Comparison of ENCODE assay signal across 10 mouse cellular contexts in the genomic region with DNA sequence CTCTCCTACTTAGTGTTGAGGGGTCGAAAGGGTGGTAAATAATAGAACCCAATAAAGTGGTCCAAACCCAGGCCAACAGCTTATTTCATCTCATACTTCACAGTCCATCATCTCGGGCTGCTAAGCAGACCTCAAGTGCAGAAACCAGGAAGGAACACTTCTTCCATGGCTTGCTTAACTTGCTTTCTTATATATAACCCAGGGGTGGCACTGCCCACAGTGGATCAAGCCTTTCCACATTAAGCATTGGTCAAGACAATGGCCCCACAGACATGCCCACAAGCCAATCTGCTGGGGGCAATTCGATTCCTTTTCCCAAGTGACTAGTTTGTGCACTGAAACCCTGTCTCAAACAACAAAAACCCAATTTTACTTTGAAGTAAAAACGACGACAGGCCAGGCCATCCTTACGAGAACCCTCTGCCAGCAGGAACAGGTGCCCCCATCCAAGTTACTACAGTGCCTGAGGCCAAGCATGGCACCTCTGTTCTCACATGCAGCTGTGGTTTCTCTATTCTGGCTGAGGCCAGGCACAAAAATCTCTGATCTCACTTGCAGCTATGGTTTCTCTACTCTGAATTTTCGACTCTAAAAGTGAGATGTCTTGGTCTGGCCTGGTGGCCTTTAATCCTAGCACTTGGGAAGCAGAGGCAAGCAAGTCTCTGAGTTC.
A peak's percentile ranks its signal among the peaks of the same experiment; 100 is the strongest.
DNase-seq lines count a peak whose midpoint lies in the region; ATAC-seq and TF ChIP-seq lines count a peak whose summit lies in the region.
"Had no signal": no experiment of that assay in that cellular context is flagged by ENCODE, and none has a peak within 500 bp of the region (broad histone marks: within the 10 kb centered on the region; RNA-seq: fewer than 3 reads in every experiment).

No protein-coding gene starts in this region.

- no peaks in the 10 kb centered on the region for H3K27me3 ChIP-seq in liver, adult 2 months (ENCODE audit: control insufficient read depth, insufficient read depth, low read length)
- H3K27me3 ChIP-seq in embryonic facial prominence, embryonic 10.5 days (replicated peaks; ENCODE audit: low read depth, poor library complexity, severe bottlenecking) = no peaks in the 10 kb centered on the region
- no peaks in the 10 kb centered on the region for H3K27me3 ChIP-seq in limb, embryonic 14.5 days (ENCODE audit: control insufficient read depth, insufficient read depth, low read length)
- H3K27me3 ChIP-seq in hindbrain, embryonic 11.5 days (ENCODE audit: control insufficient read depth, insufficient read depth, low read length) = no peaks in the 10 kb centered on the region

- H3K4me1 ChIP-seq in liver, adult 2 months (ENCODE audit: control insufficient read depth, insufficient read depth, low read length) = peaks cover 16% of the 10 kb centered on the region
- peaks cover 33% of the 10 kb centered on the region for H3K4me1 ChIP-seq in embryonic facial prominence, embryonic 10.5 days
- H3K4me1 ChIP-seq in limb, embryonic 14.5 days (ENCODE audit: control insufficient read depth, insufficient read depth, low read length) = peaks cover 25% of the 10 kb centered on the region
- no peaks in the 10 kb centered on the region for H3K4me1 ChIP-seq in hindbrain, embryonic 11.5 days (replicated peaks; ENCODE audit: control insufficient read depth, insufficient read depth, low read length)

- H3K9ac ChIP-seq in liver, adult 2 months (ENCODE audit: low read depth, low read length) = no peak overlapping the region
- H3K9ac ChIP-seq in limb, embryonic 14.5 days (ENCODE audit: low read depth, low read length, severe bottlenecking) = no peak overlapping the region
- H3K9ac ChIP-seq in hindbrain, embryonic 11.5 days (ENCODE audit: low read depth, low read length) = no peak overlapping the region
- H3K9ac ChIP-seq: forebrain, postnatal 0 days had no signal

- peaks cover 10% of the 10 kb centered on the region for H3K36me3 ChIP-seq in liver, adult 2 months (ENCODE audit: control insufficient read depth, insufficient read depth, low read length)
- peaks cover 26% of the 10 kb centered on the region for H3K36me3 ChIP-seq in embryonic facial prominence, embryonic 10.5 days (replicated peaks)
- H3K36me3 ChIP-seq in limb, embryonic 14.5 days (ENCODE audit: control insufficient read depth, insufficient read depth, low read length) = peaks cover 23% of the 10 kb centered on the region
- 0 out of 2 replicates have a peak, but pooled peaks cover 2% of the 10 kb centered on the region for H3K36me3 ChIP-seq in hindbrain, embryonic 11.5 days (ENCODE audit: control insufficient read depth, insufficient read depth, low read length)

- no peak overlapping the region for H3K4me2 ChIP-seq in limb, embryonic 14.5 days (replicated peaks; ENCODE audit: low read depth, low read length, severe bottlenecking)
- no peak overlapping the region for H3K4me2 ChIP-seq in hindbrain, embryonic 11.5 days (replicated peaks; ENCODE audit: low read depth, low read length)

- H3K9me3 ChIP-seq in embryonic facial prominence, embryonic 10.5 days = no peaks in the 10 kb centered on the region
- H3K9me3 ChIP-seq in limb, embryonic 14.5 days (ENCODE audit: control insufficient read depth, low read length) = no peaks in the 10 kb centered on the region
- no peaks in the 10 kb centered on the region for H3K9me3 ChIP-seq in hindbrain, embryonic 11.5 days (ENCODE audit: control insufficient read depth, low read length)
- H3K9me3 ChIP-seq: hindbrain, embryonic 10.5 days had no signal

- peak overlapping the region; percentile 15 for H3K4me3 ChIP-seq in gastrocnemius, adult 2 months
- H3K4me3 ChIP-seq in liver, adult 2 months (ENCODE audit: insufficient read depth, low read depth, low read length) = no peak overlapping the region
- no peak overlapping the region for H3K4me3 ChIP-seq in embryonic facial prominence, embryonic 10.5 days
- no peak overlapping the region for H3K4me3 ChIP-seq in limb, embryonic 14.5 days (replicated peaks; ENCODE audit: low read length)
- no peak overlapping the region for H3K4me3 ChIP-seq in hindbrain, embryonic 11.5 days (ENCODE audit: low read depth, low read length)
- H3K4me3 ChIP-seq: hindbrain, embryonic 10.5 days had no signal

- no peak for DNase-seq in gastrocnemius, adult 2 months
- DNase-seq in gastrocnemius, postnatal 4 days (ENCODE audit: low spot score in 2 of 2) = no peak
- DNase-seq in liver, adult 2 months (ENCODE audit: extremely low read depth, low read depth, low spot score) = no peak
- DNase-seq in liver = no peak
- no peak for DNase-seq in embryonic facial prominence, embryonic 10.5 days (ENCODE audit: low spot score)
- DNase-seq in limb, embryonic 14.5 days (ENCODE audit: low spot score) = no peak
- DNase-seq in ovary, postnatal 14 days (ENCODE audit: low spot score) = no peak
- DNase-seq in hindbrain, embryonic 11.5 days (ENCODE audit: low spot score) = no peak
- DNase-seq: forebrain, postnatal 0 days had no signal

- 0 out of 2 replicates have a peak, but pooled peaks have one; percentile 8 for ATAC-seq in limb, embryonic 14.5 days (ENCODE audit: low FRiP score, low read depth)
- ATAC-seq in hindbrain, embryonic 11.5 days (ENCODE audit: low FRiP score) = no peak
- ATAC-seq: forebrain, postnatal 0 days had no signal

- 67% methylated on average over 7 of the region's 7 CpGs for WGBS in liver, adult 2 months
- 71% methylated on average over 7 of the region's 7 CpGs for WGBS in embryonic facial prominence, embryonic 10.5 days
- 48% methylated on average over 7 of the region's 7 CpGs for WGBS in limb, embryonic 14.5 days
- WGBS in hindbrain, embryonic 11.5 days = 80% methylated on average over 7 of the region's 7 CpGs

- intact Hi-C loops in gastrocnemius, adult 2 months (cut with DNase I) = no loop called here

- H3K79me2 ChIP-seq in liver, adult 2 months (ENCODE audit: control insufficient read depth, insufficient read depth, low read length) = peaks cover 71% of the 10 kb centered on the region

- H3K27ac ChIP-seq in gastrocnemius, adult 2 months = peak overlapping the region; percentile 85
- 0 out of 2 replicates have a peak overlapping the region, but pooled peaks have one; percentile 14 for H3K27ac ChIP-seq in liver, adult 2 months (replicated peaks; ENCODE audit: insufficient read depth, low read depth, low read length)
- H3K27ac ChIP-seq in embryonic facial prominence, embryonic 10.5 days (replicated peaks) = 0 out of 2 replicates have a peak overlapping the region, but pooled peaks have one; percentile 24
- no peak overlapping the region for H3K27ac ChIP-seq in limb, embryonic 14.5 days (replicated peaks; ENCODE audit: low read depth, low read length)
- H3K27ac ChIP-seq in hindbrain, embryonic 11.5 days (ENCODE audit: low read depth, low read length) = no peak overlapping the region
- H3K27ac ChIP-seq: hindbrain, embryonic 10.5 days had no signal

- TF ChIP-seq POLR2A in liver, adult 2 months (IDR thresholded peaks at IDR 0.05; ENCODE audit: extremely low read depth, insufficient read depth, low read length) = no peak
- no peak for TF ChIP-seq POLR2A in limb, embryonic 14.5 days (IDR thresholded peaks at IDR 0.05; ENCODE audit: borderline replicate concordance, extremely low read depth, insufficient read depth, insufficient read length)

- no peak for TF ChIP-seq CTCF in gastrocnemius, adult 2 months (IDR thresholded peaks at IDR 0.05)
- TF ChIP-seq CTCF in liver, adult 2 months (IDR thresholded peaks at IDR 0.05; ENCODE audit: low read depth, low read length) = no peak

Comparison
In these comparisons a context has a peak if more than half of its experiments do, and no peak if none do; other contexts are left out.
1. H3K27ac ChIP-seq: peak in gastrocnemius, adult 2 months (single experiment), liver, adult 2 months (single experiment) and embryonic facial prominence, embryonic 10.5 days (single experiment); none in limb, embryonic 14.5 days (single experiment) and hindbrain, embryonic 11.5 days (single experiment).